Mouse (Mus musculus): ENCODE measurements around the gene Cldn1. TPM values are rescaled to one million over a fixed set of nuclear protein-coding genes. Genes with fewer than 3 reads are reported as not detected.

The Cldn1 gene
- polyA plus RNA-seq (2015; fragmentation: Nextera tagmentation; extraction: Ambion mirVana), result 99.6 and 122 TPM in 2 replicates

- Histone ChIP-seq H3K4me1 (ENCODE audit: control insufficient read depth, low read depth, low read length) (no peaks in the 10 kb centered on the region), H3K4me3 (ENCODE audit: low read depth, low read length) (peak within 1 kb of the TSS; percentile 57), H3K36me3 (ENCODE audit: control insufficient read depth, insufficient read depth) (no peaks in the 10 kb centered on the region), H3K27me3 (ENCODE audit: control insufficient read depth, insufficient read depth, low read depth, low read length) (no peaks in the 10 kb centered on the region; the same call in 1 of the 2 replicates), H3K27ac (ENCODE audit: low read length) (peak within 1 kb of the TSS; percentile 54), H3K9me3 (replicated peaks; ENCODE audit: control insufficient read depth, low read length) (no peaks in the 10 kb centered on the region), H3K4me2 (ENCODE audit: low read depth, low read length) (peak within 1 kb of the TSS; percentile 16; the same call in 1 of the 2 replicates), H3K9ac (ENCODE audit: low read depth, low read length) (peak within 1 kb of the TSS; percentile 66)
- 4% methylated on average over 31 of the region's 33 CpGs for WGBS (ENCODE audit: insufficient replicate concordance)
- ATAC-seq (ENCODE audit: low read depth), result peak; percentile 40
Observed at GRCm38 (mm10) chr16:26371325-26372053, at the start of gene Cldn1. Gene Cldn1, minus strand, starts transcription at chr16:26371841.

DNA sequence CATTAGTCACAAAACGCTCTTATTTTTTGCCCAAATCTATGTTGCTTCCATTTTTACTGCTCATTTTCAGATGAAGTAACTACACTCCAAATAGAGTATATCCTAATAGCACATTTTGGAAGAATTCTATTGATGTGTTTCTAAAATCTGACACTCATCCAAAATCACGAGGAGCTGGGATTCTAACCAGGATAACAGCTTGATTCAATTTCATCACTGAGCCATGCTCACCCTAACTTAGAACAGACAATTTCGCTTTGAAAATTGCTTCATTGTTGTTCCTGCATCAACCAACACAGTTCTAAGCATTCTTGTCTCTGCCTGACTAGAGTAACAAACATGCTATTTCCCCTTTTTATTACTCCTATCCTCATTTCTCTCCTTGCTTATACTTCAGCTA is 47.0 kb upstream of the Cldn1 start:
- no peak overlapping the region for H3K4me3 ChIP-seq (ENCODE audit: low read depth, low read length)
- no peaks in the 10 kb centered on the region for H3K27me3 ChIP-seq (ENCODE audit: control insufficient read depth, insufficient read depth, low read depth, low read length)
- H3K9me3 ChIP-seq (replicated peaks; ENCODE audit: control insufficient read depth, low read length), result no peaks in the 10 kb centered on the region
- no peaks in the 10 kb centered on the region for H3K4me1 ChIP-seq (ENCODE audit: control insufficient read depth, low read depth, low read length)
- H3K9ac ChIP-seq (ENCODE audit: low read depth, low read length), result no peak overlapping the region
- ATAC-seq (ENCODE audit: low read depth), result no peak
- no peak overlapping the region for H3K4me2 ChIP-seq (ENCODE audit: low read depth, low read length)
- H3K27ac ChIP-seq (ENCODE audit: low read length), result no peak overlapping the region
- WGBS (ENCODE audit: insufficient replicate concordance), result 50% methylated on average over 3 of the region's 3 CpGs
- no peaks in the 10 kb centered on the region for H3K36me3 ChIP-seq (ENCODE audit: control insufficient read depth, insufficient read depth)

DNA sequence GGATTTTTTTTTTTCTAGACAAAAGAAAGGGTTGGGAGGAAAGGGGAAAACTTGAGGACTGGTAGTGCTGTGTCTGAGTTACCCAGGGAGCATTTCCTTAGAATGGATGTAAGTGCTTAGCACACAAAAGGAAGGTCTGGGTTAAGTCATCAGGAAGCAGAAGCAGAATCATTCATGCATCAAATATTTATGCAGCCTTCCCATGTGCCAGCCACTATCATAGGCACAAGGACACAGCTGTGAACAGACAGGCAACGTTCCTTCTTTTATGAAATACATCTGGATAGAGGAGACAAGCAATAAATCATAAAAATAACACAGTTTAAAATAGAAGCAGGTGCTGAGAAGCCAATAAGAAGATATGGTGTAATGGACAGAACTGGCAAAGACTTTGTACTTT is 32.4 kb upstream of the Cldn1 start:
- Histone ChIP-seq H3K27ac (ENCODE audit: low read length) (no peak overlapping the region), H3K4me3 (ENCODE audit: low read depth, low read length) (no peak overlapping the region), H3K27me3 (ENCODE audit: control insufficient read depth, insufficient read depth, low read depth, low read length) (no peaks in the 10 kb centered on the region), H3K4me1 (ENCODE audit: control insufficient read depth, low read depth, low read length) (no peaks in the 10 kb centered on the region), H3K9ac (ENCODE audit: low read depth, low read length) (no peak overlapping the region), H3K4me2 (ENCODE audit: low read depth, low read length) (no peak overlapping the region), H3K36me3 (ENCODE audit: control insufficient read depth, insufficient read depth) (no peaks in the 10 kb centered on the region), H3K9me3 (replicated peaks; ENCODE audit: control insufficient read depth, low read length) (no peaks in the 10 kb centered on the region)
- 18% methylated on average over 1 of the region's 1 CpGs for WGBS (ENCODE audit: insufficient replicate concordance)
- no peak for ATAC-seq (ENCODE audit: low read depth)

DNA sequence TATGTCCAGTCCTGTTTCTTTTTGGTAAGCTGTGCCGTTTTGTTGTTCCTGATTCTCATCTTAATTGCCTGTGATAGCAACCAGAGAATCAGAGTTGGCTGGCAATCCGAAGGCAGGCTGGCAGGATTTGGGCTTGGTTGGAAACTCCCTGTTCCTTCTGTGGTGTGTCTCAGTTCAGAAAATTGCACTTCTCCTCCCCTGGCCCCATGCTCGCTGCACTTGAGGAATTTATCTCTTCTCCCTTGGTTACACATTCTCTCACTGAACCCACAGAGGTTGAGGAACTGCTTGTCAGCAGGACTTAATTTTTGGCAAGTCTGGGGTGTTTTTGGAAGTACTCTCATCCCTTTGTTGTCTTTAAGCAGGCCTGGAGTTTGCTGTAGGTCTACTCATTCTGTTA is 29.3 kb upstream of the Cldn1 start:
- no peaks in the 10 kb centered on the region for H3K9me3 ChIP-seq (replicated peaks; ENCODE audit: control insufficient read depth, low read length)
- no peaks in the 10 kb centered on the region for H3K4me1 ChIP-seq (ENCODE audit: control insufficient read depth, low read depth, low read length)
- 42% methylated on average over 3 of the region's 3 CpGs for WGBS (ENCODE audit: insufficient replicate concordance)
- no peaks in the 10 kb centered on the region for H3K36me3 ChIP-seq (ENCODE audit: control insufficient read depth, insufficient read depth)
- no peak for ATAC-seq (ENCODE audit: low read depth)
- no peak overlapping the region for H3K27ac ChIP-seq (ENCODE audit: low read length)
- no peaks in the 10 kb centered on the region for H3K27me3 ChIP-seq (ENCODE audit: control insufficient read depth, insufficient read depth, low read depth, low read length)
- H3K9ac ChIP-seq (ENCODE audit: low read depth, low read length), result no peak overlapping the region
- no peak overlapping the region for H3K4me2 ChIP-seq (ENCODE audit: low read depth, low read length)
- no peak overlapping the region for H3K4me3 ChIP-seq (ENCODE audit: low read depth, low read length)

- 61% methylated on average over 4 of the region's 4 CpGs for WGBS (ENCODE audit: insufficient replicate concordance)
- Histone ChIP-seq H3K4me3 (ENCODE audit: low read depth, low read length) (no peak overlapping the region), H3K27me3 (ENCODE audit: control insufficient read depth, insufficient read depth, low read depth, low read length) (no peaks in the 10 kb centered on the region), H3K36me3 (ENCODE audit: control insufficient read depth, insufficient read depth) (no peaks in the 10 kb centered on the region), H3K9ac (ENCODE audit: low read depth, low read length) (no peak overlapping the region), H3K9me3 (replicated peaks; ENCODE audit: control insufficient read depth, low read length) (no peaks in the 10 kb centered on the region), H3K27ac (ENCODE audit: low read length) (no peak overlapping the region), H3K4me1 (ENCODE audit: control insufficient read depth, low read depth, low read length) (no peaks in the 10 kb centered on the region), H3K4me2 (ENCODE audit: low read depth, low read length) (no peak overlapping the region)
- no peak for ATAC-seq (ENCODE audit: low read depth)
Observed at GRCm38 (mm10) chr16:26400549-26400948, 28.9 kb upstream of the Cldn1 start.

- Histone ChIP-seq H3K4me2 (ENCODE audit: low read depth, low read length) (no peak overlapping the region), H3K9ac (ENCODE audit: low read depth, low read length) (no peak overlapping the region), H3K9me3 (replicated peaks; ENCODE audit: control insufficient read depth, low read length) (no peaks in the 10 kb centered on the region), H3K4me1 (ENCODE audit: control insufficient read depth, low read depth, low read length) (no peaks in the 10 kb centered on the region), H3K27ac (ENCODE audit: low read length) (no peak overlapping the region), H3K36me3 (ENCODE audit: control insufficient read depth, insufficient read depth) (no peaks in the 10 kb centered on the region), H3K4me3 (ENCODE audit: low read depth, low read length) (no peak overlapping the region), H3K27me3 (ENCODE audit: control insufficient read depth, insufficient read depth, low read depth, low read length) (no peaks in the 10 kb centered on the region)
- no peak for ATAC-seq (ENCODE audit: low read depth)
- 57% methylated on average over 4 of the region's 4 CpGs for WGBS (ENCODE audit: insufficient replicate concordance)
Observed at GRCm38 (mm10) chr16:26390936-26391335, 19.3 kb upstream of the Cldn1 start.

DNA sequence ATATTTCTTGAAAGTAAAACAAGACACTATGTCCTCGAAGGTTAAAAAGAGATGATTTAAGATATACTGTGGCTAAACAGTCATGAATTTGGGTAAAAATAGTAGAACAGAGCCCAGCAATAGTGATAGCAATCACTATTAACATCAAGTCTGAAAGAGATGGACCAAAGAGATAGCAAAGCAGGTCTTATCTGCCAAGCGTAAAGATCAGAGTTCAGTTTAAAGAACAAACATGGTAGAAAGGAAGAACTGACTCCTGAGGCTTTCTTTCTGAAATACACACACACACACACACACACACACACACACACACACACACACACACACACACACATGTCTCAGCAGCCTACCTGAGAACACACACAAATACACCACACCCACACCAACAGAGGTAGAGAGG is 14.5 kb upstream of the Cldn1 start:
- WGBS (ENCODE audit: insufficient replicate concordance), result 53% methylated on average over 2 of the region's 2 CpGs
- Histone ChIP-seq H3K4me3 (ENCODE audit: low read depth, low read length) (no peak overlapping the region), H3K4me1 (ENCODE audit: control insufficient read depth, low read depth, low read length) (no peaks in the 10 kb centered on the region; the same call in 1 of the 2 replicates), H3K27me3 (ENCODE audit: control insufficient read depth, insufficient read depth, low read depth, low read length) (no peaks in the 10 kb centered on the region), H3K9ac (ENCODE audit: low read depth, low read length) (no peak overlapping the region), H3K36me3 (ENCODE audit: control insufficient read depth, insufficient read depth) (no peaks in the 10 kb centered on the region), H3K9me3 (replicated peaks; ENCODE audit: control insufficient read depth, low read length) (no peaks in the 10 kb centered on the region), H3K4me2 (ENCODE audit: low read depth, low read length) (no peak overlapping the region), H3K27ac (ENCODE audit: low read length) (no peak overlapping the region)
- 0 out of 2 replicates have a peak, but pooled peaks have one; percentile 30 for ATAC-seq (ENCODE audit: low read depth)

GRCm38 (mm10) chr16:26384112-26384649 is 12.5 kb upstream of the Cldn1 start:
- H3K36me3 ChIP-seq (ENCODE audit: control insufficient read depth, insufficient read depth), result no peaks in the 10 kb centered on the region
- no peak overlapping the region for H3K4me3 ChIP-seq (ENCODE audit: low read depth, low read length)
- H3K27me3 ChIP-seq (ENCODE audit: control insufficient read depth, insufficient read depth, low read depth, low read length), result no peaks in the 10 kb centered on the region
- no peak overlapping the region for H3K4me2 ChIP-seq (ENCODE audit: low read depth, low read length)
- no peaks in the 10 kb centered on the region for H3K9me3 ChIP-seq (replicated peaks; ENCODE audit: control insufficient read depth, low read length)
- H3K27ac ChIP-seq (ENCODE audit: low read length), result peak overlapping the region; percentile 55; the same call in 1 of the 2 replicates
- H3K4me1 ChIP-seq (ENCODE audit: control insufficient read depth, low read depth, low read length), result no peaks in the 10 kb centered on the region; the same call in 1 of the 2 replicates
- 32% methylated on average over 5 of the region's 5 CpGs for WGBS (ENCODE audit: insufficient replicate concordance)
- no peak overlapping the region for H3K9ac ChIP-seq (ENCODE audit: low read depth, low read length)
- peak; percentile 70 for ATAC-seq (ENCODE audit: low read depth)

DNA sequence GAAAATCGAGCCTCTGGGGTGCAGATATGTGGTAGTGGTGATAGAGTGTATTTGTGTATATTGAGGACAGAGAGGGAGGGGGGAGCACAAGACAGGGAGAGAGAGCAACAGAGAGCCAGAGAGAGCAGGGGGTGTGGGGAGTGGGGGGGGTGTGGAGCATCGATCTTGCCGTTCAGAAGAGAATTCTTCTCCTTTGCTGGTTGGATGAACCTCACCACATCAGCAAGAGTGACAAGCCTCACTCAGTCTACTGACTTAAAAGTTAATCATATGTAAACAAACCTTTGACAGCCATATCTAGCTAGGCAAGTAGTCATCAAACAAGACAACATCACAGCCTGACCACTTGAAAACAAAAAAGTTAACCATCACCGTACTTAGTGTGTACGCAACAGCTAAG is 5.5 kb upstream of the Cldn1 start:
- H3K4me3 ChIP-seq (ENCODE audit: low read depth, low read length), result no peak overlapping the region
- 50% methylated on average over 5 of the region's 5 CpGs for WGBS (ENCODE audit: insufficient replicate concordance)
- no peak overlapping the region for H3K27ac ChIP-seq (ENCODE audit: low read length)
- H3K27me3 ChIP-seq (ENCODE audit: control insufficient read depth, insufficient read depth, low read depth, low read length), result no peaks in the 10 kb centered on the region
- ATAC-seq (ENCODE audit: low read depth), result peak; percentile 92
- no peaks in the 10 kb centered on the region for H3K9me3 ChIP-seq (replicated peaks; ENCODE audit: control insufficient read depth, low read length)
- H3K4me2 ChIP-seq (ENCODE audit: low read depth, low read length), result no peak overlapping the region
- no peaks in the 10 kb centered on the region; the same call in 1 of the 2 replicates for H3K4me1 ChIP-seq (ENCODE audit: control insufficient read depth, low read depth, low read length)
- H3K9ac ChIP-seq (ENCODE audit: low read depth, low read length), result no peak overlapping the region
- H3K36me3 ChIP-seq (ENCODE audit: control insufficient read depth, insufficient read depth), result no peaks in the 10 kb centered on the region
